Mouse (Mus musculus) kidney, embryonic 15.5 days (tissue): ENCODE data around the gene Frzb. TPM values are rescaled to one million over a fixed set of nuclear protein-coding genes. Genes with fewer than 3 reads are reported as not detected.
"Not testable (repeated sequence)": the region's sequence is repeated elsewhere in the genome, so short reads cannot be mapped to it uniquely, and the experiment has no call there.

Experiments
- ATAC-seq: fragments of 200-750 bp; cut with Nextera tagmentation; replicated peaks from 2 replicates; pipeline ENCODE4 v1.8.0; 2017; ENCODE audit warnings: moderate TSS enrichment; ENCODE audit not compliant: low FRiP score
- H3K27ac ChIP-seq: fragments of 300-500 bp; sonication (generic); 2 replicates; pipeline ENCODE4 v1.5.1; 2015; ENCODE audit warnings: mild to moderate bottlenecking, inconsistent platforms
- H3K27me3 ChIP-seq: fragments of 300-500 bp; sonication (generic); 2 replicates; pipeline ENCODE4 v1.6.1; 2015; ENCODE audit warnings: inconsistent platforms
- H3K36me3 ChIP-seq: fragments of 300-500 bp; sonication (generic); 2 replicates; pipeline ENCODE4 v1.6.1; 2015; ENCODE audit warnings: inconsistent platforms
- H3K4me1 ChIP-seq: fragments of 300-500 bp; sonication (generic); 2 replicates; pipeline ENCODE4 v1.6.1; 2015; ENCODE audit warnings: inconsistent platforms
- H3K4me2 ChIP-seq: fragments of 300-500 bp; sonication (generic); 2 replicates; pipeline ENCODE4 v1.6.1; 2015; ENCODE audit warnings: moderate library complexity, mild to moderate bottlenecking, inconsistent platforms
- H3K4me3 ChIP-seq: fragments of 300-500 bp; sonication (generic); replicated peaks from 2 replicates; pipeline ENCODE4 v1.5.1; 2015; ENCODE audit warnings: mild to moderate bottlenecking, inconsistent platforms
- H3K9ac ChIP-seq: fragments of 300-500 bp; sonication (generic); 2 replicates; pipeline ENCODE4 v1.6.1; 2015; ENCODE audit warnings: mild to moderate bottlenecking, inconsistent platforms
- H3K9me3 ChIP-seq: fragments of 300-500 bp; sonication (generic); replicated peaks from 2 replicates; pipeline ENCODE4 v1.6.1; 2016; ENCODE audit warnings: inconsistent platforms
- WGBS: fragments of 180-500 bp; shearing (Covaris S2); methylation state at CpG from one replicate; pipeline ENCODE4 v1.1.7; 2015; ENCODE audit warnings: mixed read lengths; 5-methylcytosine and 5-hydroxymethylcytosine counted together
- polyA plus RNA-seq: library from polyadenylated mRNA; unstranded; fragments of >200 nt; fragmentation: Nextera tagmentation; extraction: Ambion mirVana; gene quantifications from 2 replicates; pipeline ENCODE4 v1.2.1, GENCODE M21; 2015

The Frzb gene
- polyA plus RNA-seq = 24.6 and 26.1 TPM in 2 replicates

- WGBS = under 1% methylated on average over 33 of the region's 33 CpGs
- peak within 1 kb of the TSS; percentile 84 for H3K27ac ChIP-seq
- H3K9ac ChIP-seq = peak within 1 kb of the TSS; percentile 58
- no peaks in the 10 kb centered on the region for H3K36me3 ChIP-seq
- H3K9me3 ChIP-seq = 0 out of 2 replicates have a peak, but pooled peaks cover 3% of the 10 kb centered on the region
- peaks cover 32% of the 10 kb centered on the region for H3K4me1 ChIP-seq
- peak; percentile 91 for ATAC-seq
- peaks cover 14% of the 10 kb centered on the region; the same call in 1 of the 2 replicates for H3K27me3 ChIP-seq
- peak within 1 kb of the TSS; percentile 65 for H3K4me3 ChIP-seq
- peak within 1 kb of the TSS; percentile 99 for H3K4me2 ChIP-seq
These were observed at the start of gene Frzb for GRCm38 (mm10) chr2:80447291-80447791. Frzb (minus strand) TSS chr2:80447625.

- not testable (repeated sequence) for H3K27me3 ChIP-seq, H3K4me3 ChIP-seq, H3K4me1 ChIP-seq, ATAC-seq, H3K27ac ChIP-seq, H3K9ac ChIP-seq, H3K9me3 ChIP-seq, H3K4me2 ChIP-seq
- H3K36me3 ChIP-seq = peaks cover 15% of the 10 kb centered on the region
- WGBS = 45% methylated on average over 7 of the region's 7 CpGs
These were observed 47.9 kb upstream of the Frzb start for GRCm38 (mm10) chr2:80495304-80495703.

GRCm38 (mm10) chr2:80486851-80487250 lies 39.4 kb upstream of the Frzb start:
- Histone ChIP-seq H3K4me1 (no peaks in the 10 kb centered on the region), H3K4me2 (no peak overlapping the region), H3K9ac (no peak overlapping the region), H3K27ac (0 out of 2 replicates have a peak overlapping the region, but pooled peaks have one; percentile 50), H3K9me3 (no peaks in the 10 kb centered on the region), H3K36me3 (no peaks in the 10 kb centered on the region), H3K4me3 (no peak overlapping the region), H3K27me3 (no peaks in the 10 kb centered on the region)
- WGBS = 55% methylated on average over 5 of the region's 5 CpGs
- ATAC-seq = peak; percentile 88

- Histone ChIP-seq H3K9me3 (no peaks in the 10 kb centered on the region), H3K27ac (no peak overlapping the region)
- WGBS = 93% methylated on average over 5 of the region's 5 CpGs
These were observed 37.5 kb upstream of the Frzb start for GRCm38 (mm10) chr2:80484951-80485350.

GRCm38 (mm10) chr2:80475831-80476230 lies 28.4 kb upstream of the Frzb start:
- no peak for ATAC-seq
- Histone ChIP-seq H3K4me1 (no peaks in the 10 kb centered on the region), H3K27me3 (no peaks in the 10 kb centered on the region), H3K4me2 (no peak overlapping the region), H3K36me3 (no peaks in the 10 kb centered on the region), H3K4me3 (no peak overlapping the region), H3K9ac (no peak overlapping the region), H3K9me3 (no peaks in the 10 kb centered on the region), H3K27ac (no peak overlapping the region)
- 42% methylated on average over 1 of the region's 1 CpGs for WGBS

More at GRCm38 (mm10) chr2:80484951-80485350, 37.5 kb upstream of the Frzb start:
- Histone ChIP-seq H3K9ac (no peak overlapping the region), H3K36me3 (no peaks in the 10 kb centered on the region), H3K4me2 (no peak overlapping the region), H3K4me3 (no peak overlapping the region), H3K4me1 (no peaks in the 10 kb centered on the region), H3K27me3 (no peaks in the 10 kb centered on the region)
- no peak for ATAC-seq

- no peak overlapping the region for H3K9ac ChIP-seq
- no peaks in the 10 kb centered on the region for H3K9me3 ChIP-seq
- no peak overlapping the region for H3K4me2 ChIP-seq
- no peaks in the 10 kb centered on the region for H3K27me3 ChIP-seq
- no peak overlapping the region for H3K27ac ChIP-seq
- no peak for ATAC-seq
- no peak overlapping the region for H3K4me3 ChIP-seq
- H3K36me3 ChIP-seq = no peaks in the 10 kb centered on the region
- whole genome bisulfite sequencing = 64% methylated on average over 5 of the region's 5 CpGs
- H3K4me1 ChIP-seq = no peaks in the 10 kb centered on the region
These were observed 26.9 kb upstream of the Frzb start for GRCm38 (mm10) chr2:80474247-80474796.

GRCm38 (mm10) chr2:80465991-80466821 lies 18.8 kb upstream of the Frzb start:
- peak; percentile 85 for ATAC-seq
- Histone ChIP-seq H3K4me2 (peak overlapping the region; percentile 23; the same call in 1 of the 2 replicates), H3K27ac (0 out of 2 replicates have a peak overlapping the region, but pooled peaks have one; percentile 27), H3K27me3 (no peaks in the 10 kb centered on the region), H3K9ac (no peak overlapping the region), H3K4me3 (no peak overlapping the region), H3K36me3 (no peaks in the 10 kb centered on the region), H3K4me1 (peaks cover 12% of the 10 kb centered on the region), H3K9me3 (no peaks in the 10 kb centered on the region)
- 26% methylated on average over 16 of the region's 16 CpGs for WGBS

- H3K4me1 ChIP-seq = peaks cover 8% of the 10 kb centered on the region
- H3K9ac ChIP-seq = no peak overlapping the region
- no peaks in the 10 kb centered on the region for H3K27me3 ChIP-seq
- H3K4me3 ChIP-seq = no peak overlapping the region
- H3K4me2 ChIP-seq = no peak overlapping the region
- no peak for ATAC-seq
- WGBS = 81% methylated on average over 8 of the region's 8 CpGs
- no peak overlapping the region for H3K27ac ChIP-seq
- no peaks in the 10 kb centered on the region for H3K9me3 ChIP-seq
- no peaks in the 10 kb centered on the region for H3K36me3 ChIP-seq
These were observed 14.4 kb upstream of the Frzb start for GRCm38 (mm10) chr2:80461827-80462226.

- Histone ChIP-seq H3K4me2 (peak overlapping the region; percentile 99), H3K9ac (peak overlapping the region; percentile 58), H3K9me3 (0 out of 2 replicates have a peak, but pooled peaks cover 3% of the 10 kb centered on the region), H3K27me3 (peaks cover 14% of the 10 kb centered on the region; the same call in 1 of the 2 replicates), H3K4me3 (peak overlapping the region; percentile 65), H3K27ac (peak overlapping the region; percentile 84), H3K36me3 (no peaks in the 10 kb centered on the region), H3K4me1 (peaks cover 32% of the 10 kb centered on the region)
- 2% methylated on average over 12 of the region's 12 CpGs for WGBS
- ATAC-seq = peak; percentile 52
These were observed 806 bp upstream of the Frzb start for GRCm38 (mm10) chr2:80448231-80448630.

- Histone ChIP-seq H3K27me3 (peaks cover 14% of the 10 kb centered on the region; the same call in 1 of the 2 replicates), H3K36me3 (no peaks in the 10 kb centered on the region), H3K4me2 (peak overlapping the region; percentile 99), H3K9ac (peak overlapping the region; percentile 58), H3K27ac (peak overlapping the region; percentile 84), H3K9me3 (0 out of 2 replicates have a peak, but pooled peaks cover 3% of the 10 kb centered on the region), H3K4me1 (peaks cover 32% of the 10 kb centered on the region), H3K4me3 (peak overlapping the region; percentile 65)
- ATAC-seq = peak; percentile 77
- WGBS = under 1% methylated on average over 54 of the region's 54 CpGs
These were observed 895 bp downstream of the Frzb start for GRCm38 (mm10) chr2:80446308-80447151.

- WGBS = 8% methylated on average over 10 of the region's 10 CpGs
- ATAC-seq = no peak
- H3K4me2 ChIP-seq = peak overlapping the region; percentile 99
- no peaks in the 10 kb centered on the region for H3K36me3 ChIP-seq
- no peak overlapping the region for H3K27ac ChIP-seq
- peaks cover 14% of the 10 kb centered on the region; the same call in 1 of the 2 replicates for H3K27me3 ChIP-seq
- H3K4me1 ChIP-seq = peaks cover 32% of the 10 kb centered on the region
- peak overlapping the region; percentile 58; the same call in 1 of the 2 replicates for H3K9ac ChIP-seq
- H3K9me3 ChIP-seq = 0 out of 2 replicates have a peak, but pooled peaks cover 3% of the 10 kb centered on the region
- peak overlapping the region; percentile 65 for H3K4me3 ChIP-seq
These were observed 1.5 kb downstream of the Frzb start for GRCm38 (mm10) chr2:80445926-80446307.
